Mouse (Mus musculus): ENCODE measurements around the gene Glis2.
"Not testable (repeated sequence)": the region's sequence is repeated elsewhere in the genome, so short reads cannot be mapped to it uniquely, and the experiment has no call there.

Gene Glis2

GRCm38 (mm10) chr16:4581179-4581578, 13.3 kb upstream of the Glis2 start:
- DNase-seq (ENCODE audit: low read depth, low spot score), result not testable (repeated sequence)

GRCm38 (mm10) chr16:4583807-4584206, 10.7 kb upstream of the Glis2 start:
- peak; percentile 73 for DNase-seq (ENCODE audit: low read depth, low spot score)

GRCm38 (mm10) chr16:4584438-4584837, 10.1 kb upstream of the Glis2 start:
- DNase-seq (ENCODE audit: low read depth, low spot score), result peak; percentile 46

GRCm38 (mm10) chr16:4585642-4586530, 8.6 kb upstream of the Glis2 start:
- DNase-seq (ENCODE audit: low read depth, low spot score), result peak; percentile 49

GRCm38 (mm10) chr16:4586531-4587123, 7.9 kb upstream of the Glis2 start:
- DNase-seq (ENCODE audit: low read depth, low spot score), result peak; percentile 96

GRCm38 (mm10) chr16:4587516-4588210, 6.8 kb upstream of the Glis2 start:
- DNase-seq (ENCODE audit: low read depth, low spot score), result peak; percentile 12

- DNase-seq (ENCODE audit: low read depth, low spot score), result peak; percentile 46
Measured at GRCm38 (mm10) chr16:4590236-4590635, 4.3 kb upstream of the Glis2 start.

- DNase-seq (ENCODE audit: low read depth, low spot score), result peak; percentile 42
Measured at GRCm38 (mm10) chr16:4592909-4593875, 1.3 kb upstream of the Glis2 start.

DNA sequence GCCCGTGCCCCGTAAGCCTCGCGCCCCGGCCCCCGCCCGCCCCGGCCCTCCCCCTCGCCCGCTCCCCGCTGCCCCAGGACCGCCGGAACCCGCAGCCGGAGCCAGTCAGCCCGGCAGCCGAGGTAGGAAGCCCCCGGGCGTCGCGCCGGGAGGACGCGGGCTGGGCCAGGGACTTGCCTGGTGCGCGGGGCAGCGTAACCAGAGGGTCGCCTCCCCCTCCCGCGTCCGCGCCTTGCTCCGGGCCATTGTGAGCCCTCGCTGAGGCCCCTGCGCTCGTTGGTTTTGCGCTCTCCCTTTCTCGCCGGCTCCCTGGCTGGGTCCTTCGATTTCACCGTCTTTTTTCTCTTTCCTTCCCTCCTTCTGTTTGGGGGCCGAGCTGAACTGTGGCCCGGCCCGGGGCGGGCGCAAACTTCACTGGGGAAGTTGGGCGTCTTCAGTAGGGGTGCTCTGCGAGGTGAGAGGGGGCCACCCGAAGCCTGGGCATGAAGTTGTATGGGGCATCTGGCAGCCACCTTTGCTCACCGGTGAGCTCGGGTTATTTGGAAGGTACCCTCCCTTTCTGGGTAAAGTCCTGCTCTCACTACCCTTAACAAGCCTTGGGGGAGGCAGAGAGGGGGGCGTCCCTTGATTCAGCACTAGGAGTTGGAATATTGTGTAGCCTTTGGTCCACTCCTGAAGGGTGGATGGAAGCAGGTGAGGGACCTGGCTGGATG, 457 bp downstream of the Glis2 start:
- peak; percentile 41 for DNase-seq (ENCODE audit: low read depth, low spot score)

DNA sequence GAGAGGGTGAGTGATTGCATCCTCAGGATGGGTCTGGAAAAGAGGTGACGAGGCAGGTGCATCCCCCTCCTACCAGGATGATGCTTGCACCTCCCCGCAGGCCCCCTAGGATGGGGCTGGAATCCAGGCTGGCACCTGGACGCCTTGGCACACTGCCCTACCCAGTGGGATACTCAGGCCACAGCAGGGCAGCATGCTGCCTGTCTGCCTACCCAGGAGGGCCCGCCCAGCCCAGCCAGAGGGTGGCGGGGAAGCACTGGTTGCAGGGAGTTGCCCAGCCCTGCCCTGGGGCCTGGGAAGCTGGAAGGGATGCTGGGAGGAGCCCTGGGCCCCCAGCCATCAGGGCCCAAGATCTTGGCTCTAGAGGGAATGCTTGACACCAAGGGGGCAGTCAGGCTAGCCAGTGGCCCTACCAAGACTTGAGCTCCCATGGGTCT, 1.0 kb downstream of the Glis2 start:
- no peak for DNase-seq (ENCODE audit: low read depth, low spot score)

DNA sequence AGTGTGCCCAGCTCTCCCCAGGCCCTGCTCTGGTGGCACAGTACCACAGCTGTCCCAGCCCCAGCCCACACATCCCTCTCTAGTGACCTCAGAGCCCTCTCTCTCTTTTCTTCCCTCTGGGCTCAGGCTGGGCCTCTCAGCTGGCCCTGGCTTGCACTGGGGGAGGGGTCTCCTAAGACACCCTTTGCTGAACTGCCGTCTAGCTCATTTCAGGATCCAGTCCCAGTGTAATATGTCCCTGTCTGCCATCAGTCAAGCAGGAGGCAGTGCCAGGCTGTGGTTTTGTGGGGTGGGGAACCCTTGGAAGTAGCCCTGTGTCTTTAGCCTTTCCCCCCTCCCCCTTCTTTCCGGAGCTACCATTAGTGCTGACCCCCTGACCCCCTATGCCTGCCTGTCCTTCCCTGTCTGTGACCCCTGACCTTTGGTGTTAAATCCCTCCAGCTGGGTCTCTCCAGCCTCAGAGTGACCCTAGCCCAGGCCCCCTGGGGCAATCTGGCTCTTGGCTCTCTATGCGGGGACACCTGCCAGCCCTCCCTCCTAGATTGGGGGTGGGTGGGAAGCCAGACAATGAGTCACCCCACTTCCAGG, 1.7 kb downstream of the Glis2 start:
- DNase-seq (ENCODE audit: low read depth, low spot score), result no peak

DNA sequence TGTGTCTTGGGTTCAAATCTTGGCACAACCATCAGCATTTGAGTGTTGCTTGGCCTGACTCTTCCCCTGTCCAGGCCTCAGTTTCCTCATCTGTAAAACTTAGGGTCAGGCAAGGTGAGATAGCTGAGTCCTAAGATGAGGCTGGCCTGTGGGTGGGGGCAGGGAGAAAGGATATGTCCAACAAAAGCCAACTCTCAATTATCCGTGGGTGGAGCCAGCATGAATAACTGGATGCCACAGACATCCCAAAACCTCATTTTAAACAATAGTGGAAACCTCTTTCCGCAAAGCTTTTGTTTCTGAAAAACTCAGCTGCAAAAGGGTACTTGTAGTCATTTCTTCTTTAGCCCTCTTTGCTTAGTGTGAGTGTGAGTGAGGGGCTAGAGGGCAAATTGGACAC, 2.3 kb downstream of the Glis2 start:
- DNase-seq (ENCODE audit: low read depth, low spot score), result no peak

DNA sequence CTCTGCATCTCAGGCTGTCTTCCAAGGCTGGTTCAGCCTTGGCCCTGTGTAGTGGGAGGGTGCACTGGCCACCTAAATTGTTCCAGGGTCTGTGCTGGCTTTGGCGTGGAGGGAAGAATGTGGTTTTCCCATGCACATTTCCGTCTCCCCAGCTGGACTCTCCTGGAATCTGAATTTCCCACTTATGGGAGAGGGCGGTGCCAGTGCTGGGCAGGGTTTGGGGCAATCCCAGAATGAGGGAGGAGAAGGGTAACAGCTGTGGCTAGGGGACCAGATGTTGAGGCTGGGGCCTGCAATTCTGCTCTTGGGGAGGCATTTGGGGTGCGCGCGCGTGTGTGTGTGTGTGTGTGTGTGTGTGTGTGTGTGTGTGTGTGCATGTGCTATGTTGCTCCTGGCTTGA, 2.8 kb downstream of the Glis2 start:
- DNase-seq (ENCODE audit: low read depth, low spot score), result no peak

- DNase-seq (ENCODE audit: low read depth, low spot score), result no peak
Measured at GRCm38 (mm10) chr16:4598041-4598440, 3.5 kb downstream of the Glis2 start.

DNA sequence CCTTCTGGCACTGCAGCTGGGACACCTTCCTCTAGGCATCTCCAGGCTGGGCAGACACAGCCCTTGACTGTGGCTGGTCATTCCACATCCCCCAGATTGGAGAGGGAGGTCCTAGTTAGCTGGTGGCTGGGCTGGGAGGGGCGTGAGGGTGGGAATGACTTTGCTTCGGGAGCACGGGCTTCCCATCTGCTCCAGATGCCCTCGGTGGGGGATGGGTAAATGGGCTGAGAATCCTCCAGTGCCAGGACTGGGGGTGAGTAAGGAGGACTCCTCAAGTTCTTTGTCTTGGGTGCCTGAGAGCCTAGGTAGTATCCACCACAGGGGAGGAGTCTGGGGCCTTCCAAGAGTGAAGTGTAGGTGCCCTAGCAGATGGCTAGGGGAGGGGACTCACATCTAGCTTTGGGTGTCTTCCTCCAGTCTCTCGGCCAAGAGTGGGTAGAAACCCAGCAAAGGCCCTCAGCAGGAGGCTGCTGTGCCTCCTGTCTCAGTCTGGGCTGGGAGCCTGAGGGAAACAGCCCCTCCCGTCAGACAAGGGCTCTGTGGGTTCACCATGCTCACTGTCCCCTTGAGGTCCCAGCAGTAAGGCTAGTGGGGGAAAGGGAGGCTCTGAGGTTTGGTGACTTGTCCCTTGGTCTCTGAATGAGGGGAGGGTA, 4.5 kb downstream of the Glis2 start:
- no peak for DNase-seq (ENCODE audit: low read depth, low spot score)

DNA sequence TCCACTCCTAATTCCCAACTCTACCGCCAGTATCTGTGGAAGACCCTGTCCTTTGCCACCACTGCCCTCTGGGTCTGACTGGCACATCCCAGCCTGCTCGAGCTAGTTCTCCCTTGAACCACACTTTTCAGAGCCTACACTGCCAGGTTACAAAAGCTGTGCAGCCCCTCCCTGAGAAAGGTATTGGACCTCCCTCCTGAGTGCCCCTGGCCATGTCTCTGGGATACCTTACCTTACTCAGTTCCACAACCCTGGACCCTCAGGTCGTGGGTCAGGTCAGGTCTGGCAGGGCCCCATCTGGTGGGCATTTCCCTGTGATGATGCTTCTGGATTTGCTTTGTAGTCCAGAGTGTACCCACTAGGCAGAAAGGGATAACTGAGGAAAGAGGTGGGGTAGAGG, 5.1 kb downstream of the Glis2 start:
- DNase-seq (ENCODE audit: low read depth, low spot score), result no peak

DNA sequence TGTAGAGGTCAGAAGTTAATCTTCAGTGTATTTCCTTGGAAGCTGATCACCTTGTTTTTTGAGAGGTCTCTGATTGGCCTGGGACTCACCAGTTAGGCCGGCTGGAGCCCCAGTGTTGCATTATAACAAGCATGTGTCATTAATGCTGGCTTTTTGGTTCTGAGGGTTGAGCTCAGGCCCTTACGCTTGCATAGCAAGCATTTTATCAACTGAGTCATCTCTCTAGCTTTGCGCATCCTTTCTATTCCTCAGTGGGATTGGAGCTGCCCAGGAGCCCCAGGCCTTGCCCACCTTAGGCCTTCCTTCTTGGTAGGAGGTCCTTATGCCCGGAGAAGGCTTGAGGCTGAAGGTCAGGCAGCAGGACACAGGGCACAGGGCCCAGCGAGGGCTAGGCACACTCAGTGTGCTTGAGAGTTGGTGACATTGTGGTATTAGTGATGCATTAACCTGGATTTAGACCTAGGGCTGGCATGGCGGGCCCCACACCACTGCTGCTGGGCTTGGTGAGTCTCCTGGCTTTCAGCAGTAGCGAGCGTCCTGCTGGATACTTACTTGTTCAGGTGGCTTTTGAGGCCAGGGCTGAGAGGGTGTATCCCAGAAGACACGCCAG, 6.3 kb downstream of the Glis2 start:
- DNase-seq (ENCODE audit: low read depth, low spot score), result no peak

DNA sequence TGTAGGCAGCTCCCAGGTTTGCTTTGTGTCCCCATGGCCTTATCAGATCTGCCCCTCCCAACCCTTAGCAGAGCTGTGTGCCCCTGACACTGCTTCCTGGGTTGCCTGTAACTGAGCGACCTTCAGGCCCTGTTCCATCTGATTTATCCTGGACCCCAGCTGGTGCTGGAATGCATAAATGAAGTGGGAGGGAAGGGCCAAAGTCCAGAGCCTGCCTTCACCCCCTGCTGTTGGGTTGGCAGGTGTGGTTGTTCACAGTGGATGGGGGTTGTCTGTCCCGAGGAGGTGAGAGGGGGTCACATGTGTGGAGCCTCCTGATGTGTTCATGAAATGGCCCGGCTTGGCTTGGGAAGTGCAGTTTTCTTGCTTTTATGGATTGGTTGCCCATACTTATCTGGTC, 7.7 kb downstream of the Glis2 start:
- DNase-seq (ENCODE audit: low read depth, low spot score), result no peak

DNA sequence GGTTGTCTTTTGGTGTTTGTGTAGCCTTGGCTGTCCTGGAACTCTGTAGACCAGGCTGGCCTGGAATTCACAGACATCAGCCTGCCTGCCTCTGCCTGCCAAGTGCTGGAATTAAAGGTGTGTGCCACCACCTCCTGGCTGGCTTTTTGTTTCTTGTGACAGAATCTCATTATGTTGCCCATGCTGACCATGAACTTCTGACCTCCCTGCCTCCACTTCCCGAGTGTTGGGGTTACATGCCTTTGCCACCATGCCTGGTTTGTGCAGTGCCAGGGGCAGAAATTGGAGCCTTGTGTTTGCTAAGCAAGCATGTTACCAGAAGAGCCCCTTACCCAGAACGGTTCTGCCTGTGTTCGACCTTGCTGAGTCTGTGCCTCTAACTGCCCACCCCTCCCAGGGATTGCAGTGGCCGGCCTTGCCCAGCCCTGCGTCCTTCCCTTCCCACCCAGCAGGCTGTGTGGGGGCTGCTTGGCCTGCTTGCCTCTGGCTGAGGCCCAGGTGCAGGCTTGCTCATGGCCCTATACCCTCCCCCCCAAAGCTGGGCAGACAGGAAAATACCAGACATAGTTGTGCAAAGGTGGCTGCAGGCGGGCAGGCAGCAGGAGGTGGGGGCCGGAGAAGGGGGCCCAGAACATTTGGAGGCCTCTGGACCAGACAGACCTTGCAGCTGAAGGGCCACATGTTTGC, 8.4 kb downstream of the Glis2 start:
- DNase-seq (ENCODE audit: low read depth, low spot score), result no peak
